Mouse (Mus musculus) forebrain, embryonic 11.5 days (tissue): Measurements from ENCODE around the gene Pld2. TPM values are rescaled to one million over a fixed set of nuclear protein-coding genes. Genes with fewer than 3 reads are reported as not detected.

Experiments
- ATAC-seq: fragments of 200-750 bp; cut with Nextera tagmentation; replicated peaks from 2 replicates; pipeline ENCODE4 v1.8.0; 2017; ENCODE audit warnings: moderate TSS enrichment; ENCODE audit not compliant: low FRiP score
- DNase-seq: peaks from one replicate; pipeline ENCODE4 v3.0.0-alpha.2; 2017; ENCODE audit warnings: low spot score
- H3K27ac ChIP-seq: fragments of 300-500 bp; sonication (generic); 2 replicates; pipeline ENCODE4 v1.5.1; 2014; ENCODE audit warnings: low read depth, low read length
- H3K27me3 ChIP-seq: fragments of 300-500 bp; sonication (generic); 2 replicates; pipeline ENCODE4 v1.6.1; 2014; ENCODE audit warnings: mild to moderate bottlenecking, low read length, mixed read lengths; ENCODE audit not compliant: control insufficient read depth, insufficient read depth
- H3K36me3 ChIP-seq: fragments of 300-500 bp; sonication (generic); 2 replicates; pipeline ENCODE4 v1.6.1; 2014; ENCODE audit warnings: mild to moderate bottlenecking, low read length, moderate library complexity, mixed read lengths; ENCODE audit not compliant: control insufficient read depth, insufficient read depth
- H3K4me1 ChIP-seq: fragments of 300-500 bp; sonication (generic); replicated peaks from 2 replicates; pipeline ENCODE4 v1.6.1; 2014; ENCODE audit warnings: low read length, mixed read lengths; ENCODE audit not compliant: control insufficient read depth, insufficient read depth
- H3K4me2 ChIP-seq: fragments of 300-500 bp; sonication (generic); 2 replicates; pipeline ENCODE4 v1.6.1; 2014; ENCODE audit warnings: low read depth, mild to moderate bottlenecking, low read length, moderate library complexity, mixed read lengths; ENCODE audit not compliant: severe bottlenecking
- H3K4me3 ChIP-seq: fragments of 300-500 bp; sonication (generic); 2 replicates; pipeline ENCODE4 v1.5.1; 2014; ENCODE audit warnings: low read depth, low read length
- H3K9ac ChIP-seq: fragments of 300-500 bp; sonication (generic); 2 replicates; pipeline ENCODE4 v1.6.1; 2014; ENCODE audit warnings: low read length
- H3K9me3 ChIP-seq: fragments of 300-500 bp; sonication (generic); 2 replicates; pipeline ENCODE4 v1.6.1; 2016; ENCODE audit warnings: low read length, mixed read lengths; ENCODE audit not compliant: control insufficient read depth
- WGBS: fragments of 180-500 bp; shearing (Covaris S2); extraction: QIAGEN DNeasy Blood & Tissue Kit; methylation state at CpG from one replicate; pipeline ENCODE4 v1.1.7; 2014; 5-methylcytosine and 5-hydroxymethylcytosine counted together
- polyA plus RNA-seq: library from polyadenylated mRNA; unstranded; fragments of >200 nt; fragmentation: Nextera tagmentation; extraction: Ambion mirVana; gene quantifications from 2 replicates; pipeline ENCODE4 v1.2.1, GENCODE M21; 2014

The Pld2 gene
- polyA plus RNA-seq, 1 experiment from 2014 or later = 3.2 TPM

- ATAC-seq (no peak), DNase-seq (no peak)
- 93% methylated on average over 9 of the region's 9 CpGs for WGBS
- H3K4me1 ChIP-seq = no peaks in the 10 kb centered on the region
- H3K9me3 ChIP-seq = no peaks in the 10 kb centered on the region
- H3K27ac ChIP-seq = no peak overlapping the region
- H3K27me3 ChIP-seq = no peaks in the 10 kb centered on the region
- no peaks in the 10 kb centered on the region; the same call in 1 of the 2 replicates for H3K36me3 ChIP-seq
- H3K9ac ChIP-seq = no peak overlapping the region
- H3K4me3 ChIP-seq = no peak overlapping the region
- no peak overlapping the region for H3K4me2 ChIP-seq
Measured at GRCm38 (mm10) chr11:70598451-70598953, 58.6 kb downstream of the Pld2 start.

- 67% methylated on average over 14 of the region's 14 CpGs for WGBS
- Histone ChIP-seq H3K9ac (no peak overlapping the region), H3K27me3 (no peaks in the 10 kb centered on the region), H3K4me1 (no peaks in the 10 kb centered on the region), H3K9me3 (no peaks in the 10 kb centered on the region), H3K27ac (no peak overlapping the region), H3K4me3 (no peak overlapping the region), H3K36me3 (no peaks in the 10 kb centered on the region; the same call in 1 of the 2 replicates), H3K4me2 (no peak overlapping the region)
- ATAC-seq = no peak
- DNase-seq = peak; percentile 81
Measured at GRCm38 (mm10) chr11:70605024-70605566, 65.2 kb downstream of the Pld2 start.

- Histone ChIP-seq H3K27ac (no peak overlapping the region), H3K9me3 (no peaks in the 10 kb centered on the region), H3K4me3 (no peak overlapping the region), H3K4me2 (no peak overlapping the region), H3K9ac (no peak overlapping the region), H3K36me3 (no peaks in the 10 kb centered on the region; the same call in 1 of the 2 replicates), H3K4me1 (no peaks in the 10 kb centered on the region), H3K27me3 (no peaks in the 10 kb centered on the region)
- WGBS = 82% methylated on average over 12 of the region's 12 CpGs
- ATAC-seq (no peak), DNase-seq (no peak)
Measured at GRCm38 (mm10) chr11:70606717-70607116, 66.9 kb downstream of the Pld2 start.

GRCm38 (mm10) chr11:70607611-70608010 lies 67.7 kb downstream of the Pld2 start:
- 93% methylated on average over 9 of the region's 9 CpGs for WGBS
- ATAC-seq (no peak), DNase-seq (no peak)
- Histone ChIP-seq H3K9ac (no peak overlapping the region), H3K4me3 (no peak overlapping the region), H3K27ac (no peak overlapping the region), H3K36me3 (no peaks in the 10 kb centered on the region; the same call in 1 of the 2 replicates), H3K4me1 (no peaks in the 10 kb centered on the region), H3K27me3 (no peaks in the 10 kb centered on the region), H3K4me2 (no peak overlapping the region), H3K9me3 (no peaks in the 10 kb centered on the region)

Other genes with a start within 250 kb of the Pld2 start
- not detected in 2 replicates for gene Alox12e, start 217.4 kb upstream of the Pld2 start, polyA plus RNA-seq
- gene Alox15, start 188.0 kb upstream of the Pld2 start, polyA plus RNA-seq = 0.17 and 0.21 TPM in 2 replicates
- gene Pelp1, start 130.0 kb upstream of the Pld2 start, polyA plus RNA-seq = 51.0 and 52.2 TPM in 2 replicates
- 44.0 and 47.9 TPM in 2 replicates for gene Arrb2, start 107.4 kb upstream of the Pld2 start, polyA plus RNA-seq
- gene Med11, start 88.1 kb upstream of the Pld2 start, polyA plus RNA-seq = 40.9 and 46.0 TPM in 2 replicates
- 0.21 and 0.27 TPM in 2 replicates for gene Zmynd15, start 80.6 kb upstream of the Pld2 start, polyA plus RNA-seq
- gene Cxcl16, start 80.1 kb upstream of the Pld2 start, polyA plus RNA-seq = 0.81 and 1.1 TPM in 2 replicates
- 0.91 TPM in 1 of 2 replicates, not detected in the other for gene Tm4sf5, start 34.8 kb upstream of the Pld2 start, polyA plus RNA-seq
- gene Vmo1, start 25.4 kb upstream of the Pld2 start, polyA plus RNA-seq = not detected in 2 replicates
- 0.35 and 0.56 TPM in 2 replicates for gene Gltpd2, start 20.9 kb upstream of the Pld2 start, polyA plus RNA-seq
- gene Psmb6, start 14.7 kb upstream of the Pld2 start, polyA plus RNA-seq = 812 and 901 TPM in 2 replicates
- gene Gm40193, start 7.1 kb upstream of the Pld2 start, polyA plus RNA-seq = not detected in 2 replicates
- 17.7 and 21.1 TPM in 2 replicates for gene Mink1, start 22.8 kb downstream of the Pld2 start, polyA plus RNA-seq
- not detected in 2 replicates for gene 4930544D05Rik, start 75.8 kb downstream of the Pld2 start, polyA plus RNA-seq
- gene Chrne, start 79.2 kb downstream of the Pld2 start, polyA plus RNA-seq = not detected in 2 replicates
- gene Gp1ba, start 99.1 kb downstream of the Pld2 start, polyA plus RNA-seq = 1.1 and 1.3 TPM in 2 replicates
- gene Rnf167, start 107.2 kb downstream of the Pld2 start, polyA plus RNA-seq = 88.0 and 90.0 TPM in 2 replicates
- gene Slc25a11, start 107.4 kb downstream of the Pld2 start, polyA plus RNA-seq = 129 and 137 TPM in 2 replicates
- gene Pfn1, start 114.6 kb downstream of the Pld2 start, polyA plus RNA-seq = 1,387 and 1,399 TPM in 2 replicates
- 16.6 and 17.4 TPM in 2 replicates for gene Eno3, start 117.1 kb downstream of the Pld2 start, polyA plus RNA-seq
- 160 and 167 TPM in 2 replicates for gene Spag7, start 129.4 kb downstream of the Pld2 start, polyA plus RNA-seq
- gene Camta2, start 148.0 kb downstream of the Pld2 start, polyA plus RNA-seq = 10.8 and 11.4 TPM in 2 replicates
- gene Inca1, start 160.1 kb downstream of the Pld2 start, polyA plus RNA-seq = 0.65 and 1.3 TPM in 2 replicates
- gene Kif1c, start 160.5 kb downstream of the Pld2 start, polyA plus RNA-seq = 6.4 and 6.9 TPM in 2 replicates
- 9.2 and 10.4 TPM in 2 replicates for gene Zfp3, start 224.1 kb downstream of the Pld2 start, polyA plus RNA-seq